Mouse (Mus musculus) layer of hippocampus, adult 9-11 months (tissue): ENCODE data around the gene Rundc3a.
"Not testable (repeated sequence)": the region's sequence is repeated elsewhere in the genome, so short reads cannot be mapped to it uniquely, and the experiment has no call there.

ENCODE experiments used
- DNase-seq: peaks from one replicate; pipeline ENCODE4 v3.0.0; 2022

The Rundc3a gene

DNA sequence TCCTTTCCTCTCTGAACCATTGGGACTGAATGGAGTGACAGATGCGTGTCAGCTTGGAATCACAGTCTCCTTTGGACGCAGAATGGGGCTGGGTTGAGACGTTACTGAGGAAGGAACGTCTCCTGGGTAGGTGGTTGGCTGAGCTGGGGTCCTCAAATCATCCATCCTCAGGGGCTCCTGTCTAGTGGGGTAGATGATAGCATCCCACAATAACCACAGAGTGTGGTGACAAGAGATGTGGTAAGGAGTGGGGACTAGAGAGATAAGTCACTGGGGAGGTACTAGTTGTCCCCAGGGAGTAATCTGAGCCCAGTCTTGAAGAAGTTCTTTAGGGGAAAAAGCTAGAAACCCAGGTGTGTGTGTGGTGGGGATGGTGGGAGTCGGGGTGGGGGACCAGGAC, 24.9 kb upstream of the Rundc3a start:
- no peak for DNase-seq

DNA sequence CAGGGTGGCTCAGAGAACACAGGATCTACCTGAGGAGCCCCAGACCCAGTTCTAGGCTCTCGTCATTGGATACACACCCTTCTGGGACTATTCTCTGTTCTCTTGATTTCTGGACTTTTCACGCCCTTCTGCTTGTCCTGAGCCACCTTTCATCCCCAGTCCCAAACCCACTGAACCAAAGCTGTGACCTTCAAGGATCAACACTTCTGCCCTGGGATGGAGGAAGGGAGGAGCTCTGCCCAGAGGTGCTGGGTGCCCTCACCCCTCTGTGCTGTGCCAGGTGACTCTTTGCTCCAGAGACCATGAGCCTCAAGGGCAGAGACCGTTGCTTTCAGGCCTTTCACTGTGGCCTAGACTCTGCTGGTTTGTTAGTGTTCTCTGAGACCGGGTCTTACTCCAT, 23.9 kb upstream of the Rundc3a start:
- DNase-seq = no peak

DNA sequence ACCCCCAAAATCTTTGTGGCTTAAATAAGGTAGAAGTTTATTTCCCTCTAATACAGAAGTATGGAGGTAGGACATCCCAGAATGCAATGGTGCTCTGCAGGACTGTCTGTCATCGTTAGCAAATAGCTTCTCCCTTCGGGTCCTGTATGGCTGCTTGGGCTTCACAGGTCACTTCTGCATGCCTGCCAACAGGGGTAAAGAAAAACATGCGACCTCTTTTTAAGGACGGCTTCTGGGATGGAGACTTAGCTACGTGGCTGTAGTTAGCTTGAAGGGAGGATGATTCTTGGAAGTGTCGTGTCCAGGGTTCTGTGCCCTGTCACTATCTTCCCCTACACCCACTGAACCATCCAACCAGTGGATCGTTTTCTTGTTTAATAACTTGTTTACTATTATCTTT, 22.9 kb upstream of the Rundc3a start:
- DNase-seq = no peak

DNA sequence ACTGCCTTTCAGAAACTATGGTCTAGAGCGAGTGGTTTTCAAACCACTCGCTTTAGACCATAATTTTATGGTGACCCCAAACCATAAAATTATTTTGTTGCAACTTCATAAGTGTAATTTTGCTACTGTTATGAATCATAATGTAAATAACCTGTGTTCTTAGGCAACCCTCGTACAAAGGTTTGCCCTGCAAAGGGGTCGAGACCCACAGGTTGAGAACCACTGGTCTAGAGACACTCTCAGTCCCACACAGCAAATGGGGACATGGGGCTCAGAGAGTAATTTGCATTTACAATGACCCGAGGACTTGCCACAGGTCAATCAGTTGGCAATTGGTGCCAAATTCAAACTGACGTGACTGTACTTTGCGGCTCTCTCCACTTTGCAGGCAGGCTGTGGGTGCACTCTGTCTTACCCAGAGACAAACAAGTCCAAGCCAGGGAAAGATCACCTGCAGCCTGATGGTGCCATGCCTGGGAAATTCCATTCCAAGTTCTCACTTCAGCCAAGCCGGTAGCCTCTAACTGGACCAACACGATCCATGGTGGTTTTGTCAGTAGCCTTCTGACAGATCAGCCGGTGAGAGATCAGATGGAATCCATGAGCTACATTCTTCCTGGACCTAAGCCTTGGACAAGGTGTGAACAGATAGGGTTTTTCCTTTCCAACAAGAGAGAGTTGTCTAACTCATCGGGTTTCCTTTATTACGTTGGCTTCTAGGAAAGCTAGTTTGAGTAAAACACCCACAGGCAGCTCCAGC, 21.1 kb upstream of the Rundc3a start:
- no peak for DNase-seq

DNA sequence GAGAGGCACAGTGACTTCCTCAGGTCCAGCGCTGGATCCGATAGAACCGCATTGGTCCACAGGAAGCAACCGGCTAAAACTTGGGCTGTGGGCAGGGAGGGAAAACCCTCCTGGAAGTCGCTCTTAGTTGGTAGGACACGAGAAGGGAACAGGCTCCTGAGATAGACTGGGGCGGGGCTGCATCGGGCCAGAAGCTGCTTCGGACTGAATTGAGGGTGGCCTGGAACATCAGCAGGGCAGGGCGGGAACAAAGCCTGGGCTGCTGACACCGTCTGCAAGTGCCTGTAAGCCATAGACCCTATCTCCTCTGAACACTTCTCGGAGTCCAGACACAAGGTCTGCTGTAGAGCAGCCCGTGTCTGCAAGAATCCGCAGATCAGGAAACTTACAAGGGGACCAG, 20.3 kb upstream of the Rundc3a start:
- DNase-seq = no peak

DNA sequence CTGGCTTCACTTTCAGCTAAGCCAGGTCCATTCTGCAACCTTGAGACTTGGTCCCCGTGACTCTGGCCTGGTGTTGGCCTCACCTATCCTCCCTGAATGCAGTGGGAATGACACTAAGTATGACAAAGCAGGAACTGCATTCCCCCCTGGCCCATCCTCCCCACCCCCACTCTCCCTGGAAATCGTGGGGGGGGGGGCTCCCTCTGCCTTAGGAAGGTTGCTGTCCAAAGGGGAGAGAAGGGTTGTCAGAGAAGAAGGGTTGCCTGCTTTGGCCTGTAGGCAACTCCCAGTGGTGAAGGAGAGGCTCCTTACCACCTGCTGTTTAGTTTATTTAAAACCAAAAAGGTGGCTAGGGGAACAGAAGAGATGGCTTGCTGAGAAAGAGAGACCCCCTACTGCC, 19.6 kb upstream of the Rundc3a start:
- no peak for DNase-seq

DNA sequence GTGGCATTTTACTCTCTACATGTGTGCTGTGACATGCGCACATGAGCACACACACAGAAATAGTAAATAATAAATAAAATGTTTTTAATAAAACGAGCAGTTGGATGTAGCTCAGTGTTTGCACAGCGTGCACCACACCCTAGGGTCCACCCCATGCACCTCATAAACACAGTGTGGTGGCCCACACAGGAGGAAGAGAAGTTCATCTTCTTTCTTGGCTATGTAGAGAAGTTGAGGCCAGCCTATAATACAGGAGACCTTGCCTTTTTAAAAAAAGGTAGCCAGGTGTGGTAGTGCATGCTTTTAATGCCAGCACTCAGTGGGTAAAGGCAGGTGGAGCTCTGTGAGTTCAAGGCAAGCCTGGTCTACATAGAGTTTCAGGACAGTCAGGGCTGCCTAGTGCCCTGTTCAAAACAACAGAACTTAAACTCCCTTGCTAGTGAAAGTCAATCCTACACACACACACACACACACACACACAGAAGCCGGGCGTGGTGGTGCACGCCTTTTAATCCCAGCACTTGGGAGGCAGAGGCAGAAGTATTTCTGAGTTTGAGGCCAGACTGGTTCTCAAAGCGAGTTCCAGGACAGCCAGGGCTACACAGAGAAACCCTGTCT, 19.0 kb upstream of the Rundc3a start:
- DNase-seq = no peak

DNA sequence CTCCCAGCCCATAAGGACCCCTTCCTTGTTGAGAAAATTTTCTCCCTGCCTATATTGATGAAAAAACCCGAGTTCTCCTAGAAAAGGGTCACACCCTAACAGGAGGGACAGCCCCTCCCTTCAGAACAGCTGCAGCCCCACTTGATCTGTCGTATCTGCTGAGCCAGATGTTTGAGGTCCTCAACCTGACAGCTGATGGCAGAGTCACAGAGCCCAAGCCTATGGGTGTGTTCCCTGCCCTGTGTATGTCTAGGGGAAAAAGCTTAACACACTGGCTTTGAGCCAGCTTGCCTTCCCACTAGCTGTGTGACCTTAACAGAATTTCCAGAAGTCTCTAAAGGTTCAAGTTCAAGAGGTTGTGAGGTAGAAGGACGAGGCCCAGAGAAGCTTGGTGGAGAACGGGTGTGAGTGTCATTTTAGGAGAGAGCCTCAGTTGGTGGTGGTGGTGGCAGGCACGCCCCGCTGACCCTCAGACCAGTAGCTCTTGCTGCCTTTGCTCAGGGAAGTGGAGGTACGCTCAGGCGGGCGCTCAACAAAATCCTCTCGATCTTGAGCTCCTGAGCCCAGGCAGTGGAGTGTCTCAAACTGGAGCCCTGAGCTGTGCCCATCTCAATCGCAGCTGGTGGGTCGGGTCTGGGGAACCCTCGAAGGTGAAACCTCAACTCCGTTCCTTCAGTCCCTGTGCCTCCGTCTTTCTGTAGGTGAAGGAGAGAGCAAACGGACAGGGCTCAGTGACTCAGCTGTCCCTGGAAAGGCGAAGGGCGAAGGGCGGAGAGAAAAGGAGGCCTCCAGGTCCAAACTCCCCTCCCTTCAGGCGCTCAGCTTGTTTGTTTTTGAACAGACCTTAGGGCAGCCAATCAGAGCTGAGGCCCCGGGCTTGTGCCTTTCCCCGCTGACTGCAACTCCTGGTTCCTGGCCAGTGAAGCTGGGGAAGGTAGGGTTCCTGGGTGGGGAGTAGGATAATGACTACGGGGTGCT, 17.7 kb upstream of the Rundc3a start:
- DNase-seq = no peak

DNA sequence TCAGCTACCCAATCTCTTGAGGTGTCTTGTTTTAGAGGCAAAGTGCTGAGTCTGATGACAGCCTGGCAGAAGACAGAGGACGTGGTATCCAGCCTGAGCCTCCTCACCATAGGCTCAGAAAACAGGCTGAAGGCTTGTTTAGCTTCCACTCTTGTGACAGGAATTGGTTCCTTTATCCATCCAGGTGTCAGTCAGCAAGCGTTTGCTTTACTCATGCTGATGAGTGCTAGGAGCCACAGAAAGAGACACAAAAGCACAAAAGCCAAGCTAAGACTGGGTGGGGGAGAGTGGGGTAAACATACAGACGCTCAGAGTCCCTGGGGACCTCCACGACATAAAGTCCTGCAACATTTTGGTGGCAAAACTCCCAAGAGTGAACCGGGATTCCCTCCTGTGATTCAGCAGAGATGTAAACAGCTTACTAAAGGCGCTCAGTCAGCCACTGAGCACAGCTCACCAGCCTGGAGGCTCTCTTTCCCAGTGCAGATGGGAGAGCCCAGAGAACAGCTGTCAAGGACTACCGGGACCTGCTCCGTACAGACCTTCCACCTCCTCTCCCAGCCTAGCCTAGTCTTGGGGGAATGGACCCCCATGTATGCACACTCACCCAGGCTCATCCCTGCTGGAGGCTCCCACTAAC, 16.9 kb upstream of the Rundc3a start:
- no peak for DNase-seq

DNA sequence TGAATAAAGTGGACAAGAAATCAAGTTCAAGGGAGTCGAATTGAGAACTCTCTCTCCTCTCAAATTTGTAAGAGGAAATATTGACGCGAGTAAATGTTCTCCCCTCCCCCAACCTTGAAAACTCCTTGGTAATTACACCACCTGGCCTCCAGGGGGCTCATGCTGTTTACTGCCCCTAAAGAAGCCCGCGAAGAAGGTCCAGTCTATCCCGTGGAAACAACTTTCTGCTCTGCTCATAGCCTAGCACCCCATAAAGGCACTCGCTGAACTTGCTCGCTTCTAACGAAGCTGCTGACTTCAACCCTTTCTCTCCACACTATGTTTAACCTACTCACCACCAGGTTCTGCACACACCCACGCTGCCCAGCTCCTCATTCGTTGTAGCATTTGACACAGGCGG, 16.0 kb upstream of the Rundc3a start:
- no peak for DNase-seq

DNA sequence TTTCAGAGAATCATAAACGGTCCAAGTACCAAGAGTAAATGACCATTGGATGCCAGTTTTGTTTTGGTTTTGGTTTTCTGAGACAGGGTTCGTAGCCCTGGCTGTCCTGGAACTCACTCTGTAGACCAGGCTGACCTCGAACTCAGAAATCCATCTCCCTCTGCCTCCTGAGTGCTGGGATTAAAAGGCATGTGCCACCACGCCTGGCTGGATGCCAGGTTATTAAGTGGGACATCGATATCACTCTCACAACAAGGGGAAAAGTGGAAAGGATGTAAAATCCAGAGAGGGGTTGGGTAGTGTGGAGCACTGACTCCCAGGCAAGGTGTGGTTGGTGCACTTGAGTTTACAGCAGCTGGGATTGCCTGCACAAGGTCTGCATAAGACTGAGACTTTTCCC, 13.1 kb upstream of the Rundc3a start:
- DNase-seq = no peak

DNA sequence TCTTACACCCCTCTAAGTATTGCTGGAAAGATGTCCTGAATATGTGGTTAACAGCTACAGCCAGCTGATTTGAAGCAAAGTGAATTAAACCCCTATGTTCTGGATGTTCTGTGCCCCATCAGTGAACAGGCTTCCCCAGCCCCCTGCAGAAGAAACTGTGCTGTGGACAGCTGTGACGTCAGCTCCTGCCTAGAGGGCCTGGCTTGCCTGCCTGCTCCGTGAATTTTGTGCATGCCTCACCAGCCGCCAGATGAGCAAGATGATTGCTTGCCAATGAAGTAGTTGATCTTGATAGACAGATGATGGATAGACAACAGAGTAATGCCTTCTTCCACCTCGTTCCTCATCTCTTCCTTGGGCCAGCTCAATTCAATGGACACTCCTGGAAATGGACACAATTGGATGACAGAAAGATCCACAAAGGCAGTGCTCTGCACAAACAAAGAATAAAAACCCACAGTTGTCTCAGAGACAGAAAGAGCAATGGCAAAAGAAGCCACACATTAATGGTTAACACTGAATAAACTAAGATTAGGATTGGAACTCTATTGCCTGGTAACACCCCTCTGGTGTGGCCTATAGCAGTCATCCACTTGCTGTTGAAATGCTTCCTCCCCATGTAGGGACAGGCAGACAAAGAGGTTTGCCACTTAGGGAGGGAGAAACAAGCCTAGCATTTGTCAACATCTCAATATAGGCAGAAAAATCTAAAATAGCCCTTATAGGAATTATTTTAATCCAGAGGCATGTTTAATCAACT, 11.7 kb upstream of the Rundc3a start:
- DNase-seq = no peak

DNA sequence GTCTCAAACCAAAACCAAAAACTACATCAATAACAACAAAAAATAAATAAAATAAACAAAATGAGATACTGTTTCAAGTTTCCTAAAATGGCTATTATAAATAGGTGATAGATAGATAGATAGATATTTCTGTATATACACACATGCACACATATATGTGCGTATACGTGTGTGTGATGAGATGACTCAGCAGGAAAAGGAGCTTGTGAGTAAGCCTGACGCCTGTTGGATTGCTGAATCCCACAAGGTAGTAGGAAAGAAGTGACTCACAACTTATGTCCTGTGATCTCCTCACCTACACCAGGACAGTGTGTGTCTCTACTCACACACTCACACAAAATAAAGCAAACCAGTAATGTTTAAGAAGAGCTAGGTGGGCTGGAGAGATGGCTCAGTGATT, 10.4 kb upstream of the Rundc3a start:
- DNase-seq = no peak

DNA sequence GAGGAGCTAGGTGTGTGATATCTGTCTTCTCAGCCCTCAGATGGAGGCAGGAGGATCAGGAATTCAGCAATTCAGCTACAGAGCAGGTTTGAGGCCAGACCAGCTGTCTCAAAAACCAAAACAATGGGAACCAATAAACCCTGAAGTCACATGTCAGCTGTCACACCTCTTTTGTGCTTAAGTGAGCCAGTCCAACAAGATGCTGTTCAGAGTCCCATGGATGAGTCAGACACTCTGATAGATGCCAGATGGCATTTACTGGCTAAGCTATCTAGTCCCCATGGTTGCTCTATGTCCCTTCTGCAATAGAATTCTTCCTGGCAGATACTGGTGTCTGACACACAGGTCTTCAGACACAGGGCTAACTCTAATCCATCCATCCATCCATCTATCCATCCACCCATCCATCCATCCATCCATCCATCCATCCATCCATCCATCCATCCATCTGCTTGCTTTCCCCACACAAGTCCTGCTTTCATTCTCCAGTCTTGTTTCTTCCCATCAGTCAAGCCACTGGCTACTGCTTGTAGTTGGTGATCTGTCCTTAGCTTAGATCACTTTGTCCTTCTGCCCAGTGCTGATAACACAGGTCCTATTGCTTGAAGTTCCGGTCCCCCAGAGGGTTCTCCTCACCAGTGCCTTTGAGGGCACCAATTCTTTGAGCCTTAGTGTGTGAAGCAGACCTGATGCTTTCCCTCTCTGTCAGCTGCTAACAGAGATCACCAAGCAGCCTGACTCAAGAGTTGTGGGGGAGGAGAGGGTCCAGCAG, 9.7 kb upstream of the Rundc3a start:
- DNase-seq = peak; percentile 44

DNA sequence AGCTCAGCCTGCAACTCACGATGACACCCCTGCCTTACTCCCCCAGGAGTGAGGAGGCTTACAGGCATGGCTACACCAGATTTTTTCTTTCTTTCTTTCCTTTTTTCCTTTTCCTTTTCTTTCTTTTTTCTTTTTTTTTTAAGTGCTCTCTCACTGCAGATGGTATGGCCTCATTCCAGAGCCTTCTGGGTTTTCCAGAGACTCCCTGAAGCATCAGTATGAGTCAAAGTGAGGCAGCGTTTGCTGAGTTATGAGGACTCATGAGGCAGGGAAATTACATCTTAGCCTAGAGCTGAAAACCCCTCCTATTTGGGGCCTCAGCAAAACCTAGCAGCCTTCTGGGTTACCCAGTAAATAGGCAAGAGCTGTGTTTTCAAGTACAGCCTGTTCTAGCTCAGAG, 8.8 kb upstream of the Rundc3a start:
- DNase-seq = peak; percentile 59

DNA sequence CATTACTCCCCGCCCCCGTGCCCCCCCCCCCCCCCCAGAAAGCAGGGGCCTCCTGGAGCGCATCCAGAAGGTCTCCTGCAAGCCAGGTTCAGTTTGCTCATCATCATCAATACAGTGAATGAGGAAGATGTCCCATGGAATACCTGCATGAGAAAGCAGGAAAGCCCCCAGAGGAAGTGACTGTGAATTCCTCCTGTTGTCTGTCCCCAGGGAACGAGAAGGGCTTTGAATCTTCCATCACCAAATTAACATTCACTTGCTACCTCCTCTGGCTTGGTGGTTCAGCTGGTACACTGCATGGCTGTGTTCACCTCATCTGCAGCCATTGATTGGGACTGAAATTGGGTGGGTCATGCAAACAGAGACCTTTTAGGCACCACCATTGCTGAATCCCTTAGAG, 8.1 kb upstream of the Rundc3a start:
- DNase-seq = no peak

DNA sequence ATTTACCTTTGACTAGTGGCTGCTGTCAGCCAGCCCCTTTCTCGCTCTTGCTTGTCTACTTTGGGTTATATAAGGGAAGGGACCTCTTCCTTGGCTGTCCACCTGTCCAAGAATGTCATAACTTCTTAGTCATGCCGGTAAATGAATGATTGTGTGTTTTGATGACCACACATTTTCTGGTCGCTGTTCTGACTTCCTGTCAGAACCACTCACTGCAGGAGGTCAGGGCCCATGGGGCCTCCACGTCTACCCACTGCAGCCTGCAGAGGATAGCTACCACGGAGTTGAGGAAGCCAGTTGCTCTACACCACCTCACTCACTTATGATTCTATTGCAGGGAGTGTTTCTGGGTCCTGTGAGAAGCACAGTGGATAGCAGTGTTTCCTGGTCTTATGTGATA, 7.1 kb upstream of the Rundc3a start:
- no peak for DNase-seq

DNA sequence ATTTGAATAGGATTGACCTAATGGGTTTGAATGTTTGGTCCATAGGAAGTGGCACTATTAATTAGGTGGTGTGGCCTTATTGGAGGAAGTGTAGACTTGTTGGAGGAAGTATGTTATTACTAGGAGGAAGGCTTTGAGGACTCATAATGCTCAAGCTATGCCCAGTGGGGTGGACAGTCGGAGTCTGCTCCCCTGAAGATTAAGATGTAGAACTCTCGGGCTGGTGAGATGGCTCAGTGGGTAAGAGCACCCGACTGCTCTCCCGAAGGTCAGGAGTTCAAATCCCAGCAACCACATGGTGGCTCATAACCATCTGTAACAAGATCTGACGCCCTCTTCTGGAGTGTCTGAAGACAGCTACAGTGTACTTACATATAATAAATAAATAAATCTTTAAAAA, 3.8 kb upstream of the Rundc3a start:
- DNase-seq = not testable (repeated sequence)

DNA sequence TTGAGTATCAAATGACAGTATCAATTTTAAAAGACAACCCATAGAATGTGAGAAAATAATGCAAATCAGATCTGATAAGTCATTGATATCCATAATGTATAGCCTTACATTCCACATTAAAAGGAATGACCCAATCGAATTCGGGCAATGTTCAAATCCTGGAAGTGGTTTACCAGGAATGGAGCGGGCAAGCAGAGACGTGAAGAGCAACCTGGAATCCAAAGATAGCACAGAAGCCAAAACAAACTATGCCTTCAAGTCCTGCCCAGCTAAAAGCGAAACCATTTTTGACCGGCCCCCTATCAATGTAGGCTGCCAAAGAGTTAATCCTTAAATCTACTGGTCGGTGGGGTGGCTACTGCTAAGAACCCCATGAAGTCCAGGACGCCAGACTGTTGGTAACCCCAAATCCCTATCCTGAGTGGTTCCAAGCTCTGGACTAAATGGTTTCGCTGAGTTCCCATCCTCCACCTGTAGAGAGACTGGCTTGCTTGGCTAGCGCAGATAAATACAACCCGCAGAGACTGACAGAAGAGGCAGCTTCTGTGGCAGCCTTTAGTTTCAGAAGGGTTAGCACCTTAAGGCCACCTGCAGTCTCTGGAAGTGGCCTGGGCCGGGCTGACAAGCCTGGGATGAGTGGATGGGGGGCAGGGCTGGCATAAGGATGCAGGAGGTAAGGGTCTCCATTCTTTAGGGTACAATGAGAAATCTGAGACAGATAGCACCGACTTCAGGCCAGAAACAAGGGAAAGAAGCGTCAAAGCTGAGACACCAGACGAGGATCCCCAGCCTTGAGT, 564 bp upstream of the Rundc3a start:
- no peak for DNase-seq

DNA sequence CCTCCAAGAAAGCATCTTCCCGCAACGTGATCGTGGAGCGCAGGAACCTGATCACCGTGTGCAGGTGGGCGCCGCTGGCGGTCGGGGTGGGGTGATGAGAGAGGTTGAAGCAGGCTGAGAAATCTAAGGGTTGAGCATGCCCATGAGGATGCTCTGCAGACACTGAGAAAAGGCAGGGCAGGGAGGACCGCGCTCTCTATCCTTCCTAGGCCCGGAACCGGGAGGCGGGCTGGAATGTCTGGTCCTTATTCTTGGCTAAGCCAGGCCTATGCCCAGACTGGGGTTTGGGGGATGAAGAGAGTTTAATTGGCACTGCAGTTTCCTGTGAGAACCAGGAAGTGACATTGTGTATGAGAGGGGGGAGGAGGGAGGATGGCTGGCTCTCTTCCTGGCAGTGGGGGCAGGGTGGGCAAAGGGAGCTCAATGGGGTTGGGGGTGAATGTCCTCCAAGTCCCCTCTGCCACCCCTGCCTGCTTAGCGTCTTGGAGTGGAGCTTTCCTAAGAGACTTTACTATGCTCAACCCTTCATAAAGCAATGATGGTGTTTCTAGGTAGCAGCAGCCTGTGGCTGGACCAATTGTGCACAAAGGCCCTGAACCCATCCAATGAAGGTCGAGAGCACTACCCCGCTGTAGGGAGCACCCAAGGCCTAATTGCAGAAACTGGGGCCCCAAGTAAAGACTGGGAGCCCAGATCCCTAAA, 667 bp downstream of the Rundc3a start:
- DNase-seq = peak; percentile 37
